Mouse (Mus musculus) right cerebral cortex, postnatal 4 days (tissue): ENCODE measurements around the gene Vmn1r229.

ENCODE experiments used
- DNase-seq: peaks from one replicate; pipeline ENCODE4 v3.0.0-alpha.2; 2022

The Vmn1r229 gene

DNA sequence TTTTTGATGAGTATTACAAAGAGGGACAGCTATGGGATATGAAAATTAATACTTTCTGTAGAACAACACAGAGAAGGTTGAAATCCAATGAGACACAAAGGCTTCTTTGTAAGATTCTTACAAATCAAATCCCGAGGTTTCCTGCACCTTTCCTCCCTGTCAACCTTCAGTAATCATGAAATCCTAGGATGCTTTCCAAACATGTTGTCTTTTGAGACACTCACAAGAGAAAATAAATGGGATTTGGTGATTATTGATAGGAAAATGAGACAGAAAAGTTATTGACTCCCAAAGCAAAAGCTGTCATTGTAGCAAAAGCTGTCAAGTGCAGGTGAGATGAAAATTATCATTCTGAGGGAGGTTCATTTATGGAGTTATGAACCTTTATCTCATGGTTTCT lies at the start of gene Vmn1r229:
Gene Vmn1r229, plus strand, starts transcription at position 301 of the 400 bp plus-strand sequence.
- DNase-seq = no peak

DNA sequence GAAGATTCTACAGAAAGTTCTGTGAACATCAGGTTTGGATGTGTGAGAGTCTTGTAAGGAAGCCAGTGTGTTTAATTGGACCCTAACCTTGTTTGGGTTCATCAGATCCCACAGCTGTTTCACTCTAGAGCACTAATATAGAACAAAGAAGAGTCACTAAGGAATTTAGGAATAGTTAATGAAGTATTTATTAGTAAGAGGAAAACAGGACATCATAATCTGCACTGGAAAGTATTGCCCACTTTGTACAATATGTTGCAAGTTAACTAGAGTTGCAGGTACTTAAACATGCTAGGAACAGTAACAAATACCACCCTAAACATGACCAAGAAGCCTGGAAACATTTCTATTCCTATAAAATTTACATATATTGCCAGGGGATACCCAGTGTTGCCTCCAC lies 25.3 kb upstream of the Vmn1r229 start, which contains the start of gene Vmn1r228:
Gene Vmn1r228, minus strand, starts transcription at position 101 of the 400 bp plus-strand sequence.
- no peak for DNase-seq

DNA sequence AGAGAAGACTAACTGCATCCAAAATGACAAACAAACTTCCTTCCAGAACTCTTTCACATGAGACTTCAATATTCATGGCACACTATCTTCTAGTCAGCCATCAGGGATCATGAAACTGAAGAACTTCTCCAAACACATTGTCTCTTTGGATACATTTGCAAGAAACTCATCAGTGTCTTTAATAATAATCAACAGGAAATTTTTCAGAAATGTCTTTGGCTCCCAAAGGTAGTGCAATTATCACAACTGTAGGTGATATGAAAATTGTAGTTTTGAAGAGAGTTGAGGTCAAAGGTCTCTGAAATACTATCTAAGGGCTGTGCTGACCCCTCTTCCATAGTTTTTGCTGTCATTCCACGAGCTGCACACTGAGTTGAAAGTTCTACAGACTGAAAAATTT lies 28.8 kb downstream of the Vmn1r229 start, which contains the start of gene Vmn1r230:
Gene Vmn1r230, plus strand, starts transcription at position 301 of the 400 bp plus-strand sequence.
- DNase-seq = no peak
